Mouse (Mus musculus) left cerebral cortex, postnatal 10 days (tissue): ENCODE results near the gene Adh4. TPM values are rescaled to one million over a fixed set of nuclear protein-coding genes. Genes with fewer than 3 reads are reported as not detected.
"Not testable (repeated sequence)": the region's sequence is repeated elsewhere in the genome, so short reads cannot be mapped to it uniquely, and the experiment has no call there.

Source experiments
- DNase-seq, 2 experiments: peaks; one replicate each; pipeline ENCODE4 v3.0.0; 2021 to 2022; ENCODE audit warnings: low spot score in 2 of 2, mixed read lengths in 1 of 2; ENCODE audit errors: extremely low spot score in 1 of 2
- intact Hi-C: fragments of 180-260 bp; cut with DNase I; formaldehyde crosslinking; loops from one replicate; pipeline ENCODE4 v1.15.1; 2025
- total RNA-seq, 2 experiments: library from RNA; stranded (reverse); gene quantifications; 2 replicates each; pipeline ENCODE4 v1.2.3; 2021

Gene Adh4
- not detected for total RNA-seq

DNA sequence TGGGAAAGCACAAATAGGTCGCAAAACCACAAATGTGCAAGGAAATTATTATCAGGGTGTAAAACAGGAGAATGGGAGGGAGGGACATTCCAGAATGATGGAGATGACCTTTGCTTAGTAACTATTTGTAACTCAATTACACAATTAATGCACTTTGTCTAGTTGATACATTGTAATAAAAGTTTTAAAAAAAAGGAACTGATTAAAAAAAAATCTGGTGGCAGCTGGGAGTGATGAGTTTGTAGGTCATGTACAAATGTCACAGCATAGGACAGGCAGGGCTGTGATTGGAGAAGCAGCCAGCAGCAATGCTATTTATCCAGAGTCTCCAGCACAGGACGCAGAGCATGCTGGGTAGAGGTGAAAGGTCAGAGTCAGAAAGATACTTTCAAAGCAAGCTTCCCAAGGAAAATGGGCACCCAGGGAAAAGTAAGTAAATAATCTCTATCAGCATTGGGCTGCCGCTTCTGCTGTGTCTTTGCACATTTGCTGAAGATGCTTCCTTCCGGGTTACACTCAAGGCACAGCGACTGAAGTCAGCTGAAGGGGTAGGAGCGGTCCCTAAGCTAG, at the start of gene Adh4:
Gene Adh4 (plus strand): TSS at position 346 of the 570 bp plus-strand sequence.
- no peak for DNase-seq
- intact Hi-C loops, result no loop called here

DNA sequence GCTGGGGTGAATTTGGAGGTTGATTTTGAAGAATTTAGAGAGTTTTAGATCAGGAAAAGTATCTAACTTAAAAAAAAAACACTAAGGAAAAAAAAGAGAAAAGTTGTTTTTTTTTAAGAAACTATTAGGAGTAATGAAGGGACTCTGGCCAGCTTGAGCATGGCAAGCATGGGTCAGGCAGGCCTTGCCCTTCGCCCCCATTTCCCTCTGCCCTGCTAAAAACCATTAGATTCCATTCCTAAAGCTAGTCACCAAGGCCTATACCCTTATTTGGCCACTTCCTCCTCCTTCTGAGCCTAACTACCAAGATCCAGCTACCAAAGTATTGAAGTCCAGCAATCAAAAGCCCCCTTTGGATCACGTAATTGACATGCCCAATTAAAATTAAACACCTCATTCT, 49.1 kb upstream of the Adh4 start:
- intact Hi-C loops, result no loop called here
- no peak for DNase-seq

DNA sequence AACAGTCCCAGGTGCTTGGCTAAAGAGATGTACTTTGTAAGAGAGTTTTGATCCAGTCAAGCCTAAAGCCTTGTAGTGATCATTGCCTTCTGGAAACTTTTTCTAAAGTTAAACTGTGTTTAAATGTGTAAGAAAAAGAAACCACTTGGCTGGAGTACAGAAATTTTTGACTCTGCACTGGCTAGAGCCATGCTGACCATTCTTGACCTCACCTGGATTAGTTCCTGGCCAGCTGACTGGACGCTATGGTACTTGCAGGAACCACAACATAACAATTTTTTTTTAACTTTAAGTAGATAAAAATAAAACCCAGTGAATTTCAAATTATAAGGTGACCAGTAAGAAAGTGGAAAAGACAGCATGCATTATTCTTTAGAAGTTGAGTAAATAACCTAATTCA, 45.7 kb upstream of the Adh4 start:
- DNase-seq, result no peak
- intact Hi-C loops, result no loop called here

DNA sequence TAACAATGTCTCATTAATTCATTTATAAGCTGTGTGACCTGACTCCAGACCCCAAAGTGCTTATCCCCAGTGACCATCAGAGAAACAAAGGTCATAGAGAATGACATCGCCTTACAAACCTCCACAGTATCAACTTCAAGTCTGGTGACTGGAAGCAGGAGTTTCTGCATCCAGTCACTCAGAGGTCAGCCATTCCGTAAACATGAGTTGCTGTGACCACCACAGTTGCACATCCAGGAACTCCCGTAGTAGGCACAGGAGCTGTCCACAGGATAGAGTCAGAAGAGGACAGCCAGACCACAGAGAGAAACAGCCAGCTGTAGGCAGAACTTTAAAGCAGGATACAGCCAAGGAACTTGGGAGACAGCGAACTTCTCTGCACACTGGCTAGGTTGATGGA, 45.0 kb upstream of the Adh4 start:
- intact Hi-C loops, DNase-seq: not testable (repeated sequence)

DNA sequence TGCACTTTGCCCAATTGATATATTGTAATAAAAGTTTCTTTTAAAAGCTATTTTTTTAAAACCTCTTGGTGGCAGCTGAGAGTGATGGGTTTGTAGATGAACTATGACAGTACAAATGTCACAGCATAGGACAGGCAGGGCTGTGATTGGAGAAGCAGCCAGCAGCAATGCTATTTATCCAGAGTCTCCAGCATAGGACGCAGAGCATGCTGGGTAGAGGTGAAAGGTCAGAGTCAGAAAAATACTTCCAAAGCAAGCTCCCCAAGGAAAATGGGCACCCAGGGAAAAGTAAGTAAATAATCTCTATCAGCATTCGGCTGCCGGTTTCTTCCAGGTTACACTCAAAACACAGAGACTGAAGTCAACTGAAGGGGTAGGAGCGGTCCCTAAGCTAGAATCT, 41.3 kb upstream of the Adh4 start:
- no peak for DNase-seq
- intact Hi-C loops, result no loop called here

DNA sequence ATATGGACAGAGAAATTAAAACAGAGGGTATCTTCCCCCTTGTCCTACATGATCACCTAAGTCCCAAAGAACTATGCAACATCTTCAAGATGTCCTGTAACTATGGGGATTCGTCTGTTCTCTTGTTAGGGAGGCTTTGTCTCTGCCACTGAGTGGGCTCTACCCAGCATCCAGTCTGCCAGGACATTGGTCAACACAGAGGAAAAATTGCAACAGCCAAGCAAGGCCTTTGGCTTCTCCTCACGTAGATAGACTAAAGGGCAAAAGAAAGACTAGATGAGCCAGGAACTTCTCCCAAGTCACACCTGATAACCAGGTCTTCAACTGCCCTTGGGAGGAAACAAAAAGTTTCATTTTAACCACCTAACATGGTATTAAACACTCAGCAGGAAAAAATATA, 40.1 kb upstream of the Adh4 start:
- DNase-seq, result no peak
- intact Hi-C loops, result no loop called here

DNA sequence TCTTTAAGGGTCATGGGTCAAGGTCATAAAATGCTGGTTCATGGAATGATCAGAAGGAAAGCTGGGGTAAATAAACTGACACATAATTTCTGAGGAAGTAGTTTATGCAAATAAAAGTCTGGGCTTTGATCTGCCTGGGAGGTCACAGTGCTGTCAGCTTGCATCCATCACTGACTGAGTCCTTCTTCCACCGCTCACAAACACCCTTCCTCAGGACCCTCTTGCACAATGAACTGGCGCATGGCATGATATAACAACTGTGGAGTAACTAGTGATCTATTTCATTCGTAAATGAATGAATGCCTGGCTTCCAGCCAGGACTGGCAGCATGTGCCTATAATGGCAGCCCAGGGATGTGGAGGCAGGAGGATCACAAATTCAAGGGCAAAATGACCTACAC, 34.1 kb upstream of the Adh4 start:
- DNase-seq, result no peak
- intact Hi-C loops, result no loop called here

DNA sequence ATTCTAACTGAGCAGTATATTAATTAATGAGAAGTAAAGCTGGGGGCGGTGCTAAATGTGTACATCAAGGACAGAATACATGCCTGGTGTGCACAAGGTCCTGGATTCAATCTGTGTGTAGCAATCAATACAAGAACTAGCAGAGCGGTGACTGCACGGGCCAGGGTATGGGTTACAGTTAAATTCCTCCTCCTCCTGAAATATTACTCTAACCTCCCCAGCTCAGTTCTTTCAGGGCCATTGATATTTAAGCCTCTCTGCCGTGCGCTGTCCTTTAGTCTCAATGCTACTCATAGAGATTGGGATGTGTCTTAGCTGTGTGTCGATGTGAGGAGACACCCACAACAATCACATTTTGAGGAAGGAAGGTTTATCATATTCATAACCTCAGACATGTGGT, 28.1 kb upstream of the Adh4 start:
- intact Hi-C loops, result no loop called here
- DNase-seq, result no peak

DNA sequence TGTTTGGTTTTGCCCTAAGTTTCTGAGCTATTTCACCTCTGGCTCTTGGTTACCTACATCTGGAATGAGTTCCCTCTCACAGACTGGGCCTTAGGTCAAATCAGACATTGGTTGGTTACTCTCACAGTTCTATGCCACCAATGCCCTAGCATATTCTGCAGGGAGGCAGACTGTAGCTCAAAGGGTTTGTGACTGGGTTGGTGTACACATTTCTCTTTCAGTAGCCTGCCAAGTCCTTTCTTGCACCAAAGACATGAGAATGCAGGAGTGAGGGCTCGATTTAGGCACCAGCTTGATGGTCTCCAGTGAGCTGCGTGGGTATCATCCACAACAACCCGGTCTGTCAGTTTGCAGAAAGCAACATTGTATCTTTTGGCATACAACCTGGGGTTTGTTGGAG, 10.4 kb upstream of the Adh4 start:
- DNase-seq, result no peak
- intact Hi-C loops, result loop anchor here (5.0 to 10.0 kb wide), 2 partner anchors 183 to 210 kb away; partner anchors contain the start of gene 4930579F01Rik

DNA sequence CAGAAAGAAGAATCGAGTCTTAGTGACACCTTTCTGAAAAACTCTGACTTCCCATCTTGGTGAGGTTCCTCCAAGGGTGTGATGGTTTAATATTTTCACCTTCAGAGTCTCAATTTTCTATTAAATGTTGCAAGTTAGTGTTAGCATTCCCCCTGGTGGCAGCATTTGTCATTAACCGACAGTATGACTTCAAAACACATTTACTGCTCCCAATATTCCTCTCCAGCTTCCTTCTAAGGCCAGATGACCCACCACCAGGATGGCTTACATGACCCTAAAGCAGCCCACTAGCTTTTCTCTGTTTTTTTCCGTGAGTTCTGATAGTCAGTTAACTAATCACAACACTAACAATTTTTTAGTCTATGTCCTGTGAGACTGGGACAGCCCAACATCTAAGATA, 9.9 kb upstream of the Adh4 start:
- intact Hi-C loops, result loop anchor here (5.0 to 10.0 kb wide), 2 partner anchors 183 to 211 kb away; partner anchors contain the start of gene 4930579F01Rik
- DNase-seq, result peak; percentile 33 to 48

DNA sequence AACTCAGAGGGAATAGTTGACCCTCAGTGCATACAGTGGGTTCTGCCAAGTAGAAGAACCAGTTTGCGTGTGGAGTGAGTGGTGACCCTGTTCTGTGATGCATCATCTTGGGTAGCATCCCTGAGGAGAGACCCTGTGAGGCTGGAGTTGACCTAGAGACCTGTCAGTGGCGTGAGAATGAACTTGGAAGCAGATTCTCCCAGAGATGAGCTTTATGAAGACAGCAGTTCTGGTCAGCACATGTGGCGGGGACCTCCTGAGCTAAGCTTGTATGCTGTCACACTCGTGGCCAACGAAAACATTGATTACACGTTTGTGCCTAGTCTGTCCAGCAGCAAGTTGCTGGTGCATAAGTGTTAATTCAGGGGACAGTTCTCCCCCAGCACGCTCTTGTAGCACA, 9.4 kb upstream of the Adh4 start:
- intact Hi-C loops, result loop anchor here (5.0 to 10.0 kb wide), 2 partner anchors 184 to 211 kb away; partner anchors contain the start of gene 4930579F01Rik
- no peak for DNase-seq

DNA sequence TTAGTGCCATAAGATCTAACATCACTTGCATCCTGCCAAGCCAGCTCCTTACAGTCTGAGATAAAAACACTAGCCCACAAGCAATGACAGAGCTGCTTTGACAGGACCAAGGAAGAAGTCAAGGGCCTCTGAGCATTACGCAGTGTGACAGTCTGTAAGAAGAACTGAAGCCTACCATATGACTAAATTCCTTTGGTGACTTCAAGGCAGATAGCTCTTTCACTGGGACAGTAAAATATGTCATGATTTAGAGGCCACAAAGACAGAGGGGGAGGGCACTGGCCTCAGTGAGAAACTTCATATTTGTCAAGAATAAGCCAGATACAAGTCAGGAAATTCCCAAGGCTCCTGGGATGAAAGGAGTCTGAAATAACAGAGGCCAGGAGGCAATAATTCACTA, 7.3 kb upstream of the Adh4 start:
- intact Hi-C loops, result loop anchor here (5.0 to 10.0 kb wide), 2 partner anchors 186 to 213 kb away; partner anchors contain the start of gene 4930579F01Rik
- no peak for DNase-seq

DNA sequence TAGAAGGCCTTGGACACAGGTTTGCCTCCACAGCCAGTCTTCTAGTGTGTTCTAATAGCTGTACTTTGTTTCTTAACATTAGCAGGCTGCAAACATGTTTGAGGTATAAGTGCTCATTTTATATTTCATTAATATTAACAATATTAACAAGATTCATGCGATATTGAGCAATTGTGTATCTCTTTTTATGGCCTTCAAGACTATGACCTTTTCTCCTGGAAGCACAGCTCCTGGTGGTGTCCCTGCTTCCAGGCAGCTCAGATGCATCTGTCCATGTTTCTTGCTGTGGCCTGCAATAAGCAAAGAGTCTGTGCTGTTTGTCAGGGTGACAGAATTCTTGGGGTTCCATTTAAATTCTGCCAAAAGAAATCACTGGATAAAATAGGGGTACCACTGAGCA, 5.7 kb upstream of the Adh4 start:
- DNase-seq, result no peak
- intact Hi-C loops, result loop anchor here (5.0 to 10.0 kb wide), 2 partner anchors 187 to 215 kb away; partner anchors contain the start of gene 4930579F01Rik

DNA sequence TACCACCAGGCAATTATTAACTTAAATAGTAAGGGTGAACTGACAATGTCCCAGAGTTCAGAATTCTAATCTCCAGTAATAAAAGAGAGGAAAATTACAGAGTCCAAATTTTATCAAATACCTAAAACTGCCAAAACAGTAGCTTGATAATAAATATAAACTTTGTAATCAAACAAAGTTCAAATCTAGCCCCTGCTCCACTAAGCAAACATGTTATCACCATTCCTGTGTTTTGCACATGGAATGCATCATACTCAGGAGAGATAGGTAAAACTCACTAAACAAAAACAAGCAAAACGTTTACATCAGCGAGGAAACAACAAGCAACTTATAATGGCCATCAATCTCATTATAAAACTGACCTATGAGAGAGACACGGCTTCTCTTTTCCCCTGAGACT, 5.1 kb upstream of the Adh4 start:
- no peak for DNase-seq
- intact Hi-C loops, result no loop called here

DNA sequence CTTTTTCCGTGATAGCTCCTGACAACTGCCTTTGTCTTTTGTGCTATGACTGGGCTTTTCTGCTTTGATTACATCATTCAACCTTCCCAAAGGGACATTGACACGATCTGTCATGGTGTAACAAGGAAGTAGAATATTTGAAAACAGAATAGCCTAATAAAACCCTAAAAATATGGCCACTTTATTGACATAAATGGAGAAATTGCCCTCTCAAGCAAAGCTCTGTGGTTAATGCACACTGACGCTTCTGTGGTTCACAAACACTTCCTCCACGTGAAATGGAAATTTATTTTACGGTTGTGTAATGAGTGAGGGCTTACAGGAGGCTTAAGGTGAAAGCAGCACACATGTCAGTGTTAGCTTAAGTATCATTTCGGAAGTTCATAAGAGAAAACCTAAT, 4.1 kb downstream of the Adh4 start:
- no peak for DNase-seq
- intact Hi-C loops, result no loop called here

DNA sequence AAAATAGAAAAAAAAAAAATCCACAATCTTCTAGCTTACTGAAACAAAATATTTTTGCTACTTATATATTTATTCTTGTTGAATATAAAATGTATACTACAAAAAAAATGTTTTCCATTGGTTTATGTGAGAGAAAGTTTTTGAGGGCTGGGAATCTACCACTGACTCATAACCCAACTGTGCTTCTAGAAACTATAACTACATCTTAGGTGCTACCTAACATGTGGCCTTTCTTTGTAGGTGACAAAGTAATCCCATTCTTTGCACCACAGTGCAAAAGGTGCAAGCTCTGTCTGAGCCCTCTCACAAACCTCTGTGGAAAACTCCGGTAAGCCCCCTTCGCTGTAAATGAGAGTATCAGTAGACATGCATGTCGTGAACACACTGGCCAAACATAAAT, 5.1 kb downstream of the Adh4 start:
- intact Hi-C loops, result no loop called here
- no peak for DNase-seq

DNA sequence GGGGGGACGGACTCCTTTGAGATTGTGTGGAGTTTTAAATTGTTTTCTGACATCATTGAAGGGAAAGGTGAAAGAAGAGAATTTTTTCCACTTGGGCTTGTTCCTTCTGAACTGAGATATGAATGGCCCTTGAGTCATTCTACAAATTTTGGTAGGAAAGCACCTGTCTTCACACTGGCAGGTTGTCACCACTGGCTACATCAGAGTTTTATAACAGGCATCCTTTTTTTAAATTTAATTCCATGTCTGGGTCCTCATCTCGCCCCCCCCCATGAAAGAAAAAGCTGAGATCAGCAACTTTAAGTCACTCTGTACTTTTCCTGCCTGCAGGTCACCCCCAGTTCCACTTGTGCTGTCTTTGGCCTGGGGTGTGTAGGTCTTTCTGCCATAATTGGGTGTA, 8.4 kb downstream of the Adh4 start:
- intact Hi-C loops, result no loop called here
- no peak for DNase-seq

DNA sequence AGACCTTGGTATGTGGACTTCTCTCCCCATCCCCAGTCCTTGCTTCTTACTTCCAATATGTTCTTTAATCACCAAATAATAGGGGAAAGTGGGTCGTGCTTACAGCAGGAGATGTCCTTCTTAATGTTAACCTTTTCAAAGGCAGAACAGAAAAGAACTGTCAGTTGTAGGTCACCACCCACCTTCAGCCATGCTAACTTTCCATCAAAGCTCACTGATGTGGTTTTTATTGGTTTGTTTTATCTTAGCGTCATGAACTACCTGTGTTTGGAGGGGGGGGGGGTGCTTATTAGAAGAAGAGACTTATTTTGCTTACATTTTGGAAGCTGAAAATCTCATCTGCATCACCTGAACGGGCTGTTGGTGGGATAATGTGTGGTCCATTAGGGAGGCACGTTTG, 9.0 kb downstream of the Adh4 start:
- DNase-seq, result no peak
- intact Hi-C loops, result no loop called here

DNA sequence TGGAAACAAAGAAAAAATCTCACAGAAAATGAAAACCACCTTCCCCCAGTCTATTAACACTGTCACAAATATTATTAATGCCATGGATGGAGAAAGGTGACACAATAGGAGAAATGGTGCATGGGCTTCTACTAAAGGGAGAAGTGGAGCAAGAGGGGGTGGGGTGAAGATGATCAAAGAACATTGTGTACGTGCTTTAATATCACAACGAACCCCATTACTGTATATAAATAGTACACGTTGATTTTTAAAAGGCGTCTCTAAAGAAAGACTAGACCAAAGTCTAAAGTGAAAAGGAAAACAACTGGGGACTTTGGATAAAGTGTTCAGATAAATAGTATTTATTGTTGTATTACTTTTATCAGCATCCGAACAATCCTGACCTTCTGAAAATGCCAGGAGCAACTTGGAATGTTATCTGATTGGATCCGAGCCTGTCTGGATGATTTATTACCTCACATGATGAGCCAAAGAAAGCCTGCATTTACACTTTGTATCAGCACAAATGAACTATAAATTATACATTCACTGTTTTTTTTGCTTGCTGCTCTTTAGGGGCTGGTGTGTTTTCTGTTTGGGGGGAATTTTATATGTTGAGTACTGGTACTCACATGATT, 15.2 kb downstream of the Adh4 start:
- no peak for DNase-seq
- intact Hi-C loops, result loop anchor here (5.0 to 10.0 kb wide), 2 partner anchors 233 to 646 kb away; no protein-coding TSS in a partner anchor

DNA sequence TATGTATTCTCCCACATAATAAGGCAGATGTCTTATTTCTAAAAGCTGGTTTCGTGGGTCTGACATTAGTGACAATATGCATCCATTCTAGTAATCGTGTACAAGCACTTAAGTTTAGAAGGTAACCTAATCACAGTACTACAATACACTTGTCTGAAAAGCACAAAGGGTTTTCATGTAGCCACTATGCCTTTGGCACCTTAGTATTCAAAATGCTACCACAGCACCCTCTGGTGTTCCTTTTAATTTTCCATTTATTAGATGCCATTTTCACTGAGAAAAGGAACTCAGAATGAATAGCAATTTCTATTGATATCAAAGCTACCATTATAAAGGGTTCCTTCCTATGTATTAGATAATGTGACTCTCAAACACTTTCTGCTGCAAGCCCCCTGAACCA, 16.6 kb downstream of the Adh4 start:
- intact Hi-C loops, result loop anchor here (5.0 to 10.0 kb wide), 2 partner anchors 235 to 647 kb away; no protein-coding TSS in a partner anchor
- peak in 1 of 2 experiments; percentile 25 for DNase-seq
